Mouse (Mus musculus): Measurements from ENCODE around the gene Sh2b2.
"Not testable (repeated sequence)": the region's sequence is repeated elsewhere in the genome, so short reads cannot be mapped to it uniquely, and the experiment has no call there.

Gene Sh2b2

DNA sequence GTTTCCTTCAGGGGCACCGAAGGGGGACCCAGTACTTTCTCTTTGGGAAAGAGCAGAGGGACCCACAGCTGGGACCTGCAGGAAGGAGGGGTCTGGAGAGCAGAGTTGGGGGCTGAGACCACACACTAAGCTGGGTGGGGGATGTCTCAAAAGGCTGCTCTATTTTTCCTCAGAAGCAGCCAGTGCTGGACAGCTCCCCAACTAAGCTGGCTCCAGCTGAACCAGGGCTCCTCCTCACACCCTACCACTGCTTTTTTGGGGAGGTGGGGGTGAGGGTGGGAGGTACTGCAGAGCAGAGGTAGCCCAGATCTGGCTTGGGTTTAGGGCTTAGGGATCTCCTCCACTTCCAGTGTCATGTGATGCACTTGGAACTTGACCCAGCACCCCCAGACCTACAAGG lies 6.0 kb downstream of the Sh2b2 start:
- no peak for DNase-seq (ENCODE audit: low spot score)

DNA sequence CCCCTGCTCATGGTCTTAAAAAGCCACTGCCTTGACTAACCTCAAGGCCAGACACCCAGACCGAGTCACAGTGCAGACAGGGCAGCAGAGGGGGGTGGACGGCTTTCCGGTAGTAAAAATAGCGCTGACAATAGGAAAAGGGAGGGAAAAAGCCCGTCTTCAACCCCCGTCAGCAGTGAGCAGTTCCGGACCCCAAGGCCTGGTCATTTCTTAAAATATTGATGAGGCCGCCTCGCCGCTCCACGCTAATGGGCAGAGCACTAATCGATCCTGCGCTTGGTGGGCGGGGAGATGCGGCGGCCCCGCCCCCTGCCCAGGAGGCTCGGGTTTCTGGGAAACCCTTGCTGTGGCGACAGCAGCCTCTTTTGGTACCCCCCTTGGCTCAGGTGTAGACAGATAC lies 8.7 kb downstream of the Sh2b2 start:
- DNase-seq (ENCODE audit: low spot score): no peak

DNA sequence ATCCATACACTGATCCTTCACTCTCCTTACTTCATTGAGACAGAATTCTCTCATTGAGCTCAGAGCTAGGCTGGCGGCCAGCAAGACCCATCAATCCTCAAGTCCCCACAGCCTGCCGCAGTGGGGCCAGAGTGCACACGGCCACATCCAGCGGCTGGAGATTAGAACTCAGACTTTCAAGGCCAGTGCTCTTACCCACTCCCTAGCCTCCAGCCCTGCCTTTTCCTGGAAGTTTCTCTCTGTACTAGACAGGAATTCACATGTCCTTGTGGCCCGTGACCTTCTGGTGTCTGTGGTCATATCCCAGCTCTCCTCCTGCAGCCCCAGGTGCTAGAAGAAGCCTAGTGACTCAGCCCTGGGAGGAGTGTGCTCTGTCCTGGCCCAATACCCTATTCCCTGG lies 9.7 kb downstream of the Sh2b2 start:
- DNase-seq (ENCODE audit: low spot score): no peak

DNA sequence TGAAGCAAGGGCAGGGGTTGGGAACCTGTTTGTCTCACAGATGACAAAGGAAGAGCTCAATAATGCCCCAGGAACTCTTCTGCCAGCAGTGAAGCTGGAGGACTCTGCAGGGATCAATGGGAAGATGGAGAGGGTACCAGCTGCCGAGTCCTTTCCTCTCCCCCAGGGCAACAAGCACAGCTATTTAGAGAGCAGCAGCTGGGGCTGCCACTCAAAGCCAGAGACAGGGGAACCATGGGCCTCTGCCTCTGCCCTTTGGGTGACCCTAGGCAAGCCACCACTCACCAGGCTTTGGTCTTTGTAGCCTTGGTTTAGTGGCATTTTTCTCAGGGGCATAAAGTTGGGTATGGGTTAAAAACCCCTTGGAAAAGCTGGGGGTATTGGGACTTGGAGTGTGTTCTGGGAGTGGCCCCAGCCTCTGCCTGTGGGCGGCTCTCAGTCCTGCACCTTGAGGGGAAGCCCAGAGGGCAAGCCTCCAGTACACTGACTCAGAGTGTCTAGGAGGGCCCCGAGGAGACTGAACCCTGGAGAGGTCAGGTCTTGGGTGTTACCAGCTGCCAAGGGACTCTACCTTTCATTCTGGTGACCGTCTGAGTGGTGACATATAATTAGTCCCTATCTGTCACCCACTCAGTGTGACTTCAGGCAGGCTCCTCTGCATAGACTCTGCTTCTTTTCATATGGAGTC lies 15.9 kb downstream of the Sh2b2 start:
- no peak for DNase-seq (ENCODE audit: low spot score)

DNA sequence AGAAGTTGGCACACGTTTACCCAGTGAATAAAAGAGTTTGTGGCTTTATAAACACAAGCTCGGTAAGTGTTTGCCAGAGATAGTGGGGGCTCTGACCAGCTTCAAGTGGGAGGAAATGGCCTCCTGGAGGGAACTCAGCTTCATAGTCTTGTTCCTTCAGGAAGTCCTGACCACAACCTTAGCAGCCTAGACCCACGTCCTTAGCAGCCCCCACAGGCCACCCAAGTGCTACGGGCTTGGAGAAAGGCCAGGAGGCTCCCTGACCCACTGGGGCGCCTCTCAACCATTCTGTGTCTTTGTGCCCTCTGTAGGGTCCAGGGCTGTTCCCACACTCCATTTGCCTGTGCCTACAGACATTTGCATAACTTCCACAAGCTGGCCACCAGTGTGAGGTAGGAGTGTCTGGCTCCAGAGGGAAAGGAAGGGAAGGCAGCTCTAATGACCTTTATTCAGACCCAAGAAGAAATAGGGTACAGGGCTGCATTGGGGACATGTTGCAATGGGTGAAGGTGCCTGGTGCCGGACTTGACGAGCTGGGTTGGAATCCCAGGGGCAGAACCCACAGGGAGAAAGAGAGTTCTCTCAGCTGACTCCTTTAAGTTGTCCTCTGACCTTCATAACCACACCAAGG lies 20.0 kb downstream of the Sh2b2 start:
- no peak for DNase-seq (ENCODE audit: low spot score)

DNA sequence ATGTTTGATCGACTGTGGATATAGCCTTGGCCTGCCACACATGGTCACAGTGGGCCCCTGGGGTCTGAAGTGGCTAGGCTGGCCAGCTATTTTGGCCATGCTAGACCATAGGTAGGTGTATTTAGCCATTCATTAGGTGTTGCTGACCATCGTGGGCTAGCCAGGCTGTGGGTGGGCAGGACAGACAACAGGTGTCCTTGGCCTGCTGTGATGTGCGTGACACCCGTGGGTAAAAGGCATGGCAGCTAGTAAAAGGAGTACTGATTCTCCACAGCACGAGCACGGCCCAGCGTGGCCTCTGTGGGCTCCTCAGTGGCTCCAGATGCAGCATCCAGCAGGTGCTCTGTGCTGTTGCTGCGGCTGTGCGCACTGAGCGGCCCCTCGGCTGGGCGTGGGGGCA lies 27.8 kb downstream of the Sh2b2 start:
- DNase-seq (ENCODE audit: low spot score): no peak

DNA sequence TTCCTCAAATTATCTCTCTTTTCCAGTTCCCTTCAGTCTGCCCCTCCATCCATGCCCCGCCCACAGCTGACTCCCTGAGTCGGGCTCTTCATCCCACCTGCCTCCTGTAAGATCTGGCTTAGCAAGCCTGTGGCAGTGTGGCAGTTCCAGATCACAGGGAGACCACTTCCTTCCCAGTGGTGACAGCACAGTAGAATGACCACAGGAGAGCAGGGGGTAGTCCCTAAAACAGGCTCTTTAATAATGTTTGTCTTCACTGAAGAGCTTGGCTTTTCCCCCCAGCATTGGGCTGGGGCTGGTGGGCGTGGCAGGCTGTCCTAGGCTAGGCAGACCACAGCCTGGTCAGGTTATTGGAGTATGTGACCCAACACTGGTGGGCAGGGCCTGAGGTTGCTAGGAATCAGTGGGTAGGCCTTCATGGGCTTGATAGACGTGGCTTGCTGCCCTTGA lies 28.4 kb downstream of the Sh2b2 start:
- no peak for DNase-seq (ENCODE audit: low spot score)

DNA sequence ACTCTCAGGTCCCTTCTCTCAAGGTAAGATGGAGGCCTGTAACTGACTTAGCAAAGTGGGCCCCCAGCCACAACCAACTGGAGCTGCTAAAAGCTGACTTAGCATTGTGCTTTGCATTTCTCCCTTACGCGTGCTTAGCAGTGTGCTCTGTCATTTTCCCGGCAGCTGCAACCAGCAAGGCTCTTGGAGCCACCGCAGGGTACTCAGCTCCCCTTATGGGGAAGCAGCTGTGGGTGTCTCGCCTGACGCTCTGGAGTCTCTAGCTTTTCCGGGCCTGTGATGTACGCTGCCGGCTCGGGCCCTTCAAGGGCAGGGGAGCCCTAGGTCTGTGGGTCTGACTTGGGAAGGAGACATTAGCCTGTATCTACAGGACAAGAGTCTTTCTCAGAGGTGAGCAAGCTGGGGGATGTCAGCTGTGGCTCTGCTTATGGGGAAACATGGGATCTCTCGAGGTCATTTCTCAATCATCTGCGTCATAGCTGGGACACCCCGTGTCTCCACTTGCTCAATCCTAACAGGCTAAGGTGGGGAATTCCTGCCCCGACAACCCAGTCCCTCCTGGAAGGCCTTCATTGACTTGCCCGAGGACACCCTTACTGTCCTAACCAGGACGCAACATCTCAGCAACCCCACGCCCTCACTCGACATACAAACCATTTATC lies 29.2 kb downstream of the Sh2b2 start:
- DNase-seq (ENCODE audit: low spot score): no peak

DNA sequence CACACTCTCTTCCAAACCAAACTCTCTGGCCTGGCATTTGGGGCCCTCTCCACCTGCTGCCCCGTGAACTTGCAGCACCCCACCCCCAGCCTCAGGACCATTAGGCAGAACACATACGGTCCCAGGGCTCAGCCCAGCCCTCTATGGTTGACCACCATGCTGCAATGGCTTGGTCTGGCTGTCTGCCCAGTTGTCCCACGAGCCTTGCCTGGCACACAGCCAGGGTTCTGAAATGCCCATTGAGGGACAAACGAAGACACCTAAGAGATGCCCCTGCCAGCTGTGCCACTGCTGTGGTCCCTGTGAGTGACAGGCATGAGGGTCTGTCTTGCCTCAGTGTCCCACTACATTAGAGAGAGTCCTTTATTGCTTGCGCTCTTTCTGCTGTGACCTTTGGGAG lies 30.4 kb downstream of the Sh2b2 start:
- DNase-seq (ENCODE audit: low spot score): no peak

DNA sequence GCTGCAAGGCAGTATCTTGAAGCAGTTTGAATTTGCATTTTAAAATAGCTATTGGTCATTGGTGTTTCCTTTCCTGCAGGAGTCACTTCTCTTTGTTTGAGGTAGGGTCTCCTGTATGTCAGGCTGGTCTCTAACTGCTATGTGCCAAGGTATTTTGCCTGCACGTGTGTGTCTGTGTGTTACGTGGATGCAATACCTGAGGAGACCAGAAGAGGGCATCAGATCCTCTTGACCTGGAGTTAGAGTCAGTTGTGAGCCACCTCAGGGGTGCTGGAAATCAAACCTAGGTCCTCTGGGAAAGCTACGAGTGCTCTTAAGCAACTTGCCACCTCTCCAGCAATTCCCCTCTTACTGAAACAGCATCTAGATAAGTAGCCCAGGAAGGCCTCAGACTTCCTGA lies 31.1 kb downstream of the Sh2b2 start:
- DNase-seq (ENCODE audit: low spot score): no peak

DNA sequence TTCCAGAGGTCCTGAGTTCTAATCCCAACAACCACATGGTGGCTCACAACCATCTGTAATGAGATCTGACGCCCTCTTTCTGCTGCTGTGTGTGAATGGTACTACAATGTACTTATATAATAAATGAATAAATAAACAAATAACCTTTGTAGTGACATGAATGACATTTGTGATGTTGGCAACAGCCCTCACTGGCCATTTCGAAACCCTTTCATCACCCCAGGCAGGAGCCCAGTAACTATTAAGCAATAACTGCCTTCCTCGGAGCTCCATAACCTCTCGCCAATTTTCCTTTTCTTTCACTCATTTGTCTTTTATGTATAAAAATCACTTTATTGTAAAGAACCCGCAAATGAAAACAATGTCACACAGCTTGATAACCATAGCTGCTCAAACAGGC lies 32.6 kb downstream of the Sh2b2 start:
- no peak for DNase-seq (ENCODE audit: low spot score)

DNA sequence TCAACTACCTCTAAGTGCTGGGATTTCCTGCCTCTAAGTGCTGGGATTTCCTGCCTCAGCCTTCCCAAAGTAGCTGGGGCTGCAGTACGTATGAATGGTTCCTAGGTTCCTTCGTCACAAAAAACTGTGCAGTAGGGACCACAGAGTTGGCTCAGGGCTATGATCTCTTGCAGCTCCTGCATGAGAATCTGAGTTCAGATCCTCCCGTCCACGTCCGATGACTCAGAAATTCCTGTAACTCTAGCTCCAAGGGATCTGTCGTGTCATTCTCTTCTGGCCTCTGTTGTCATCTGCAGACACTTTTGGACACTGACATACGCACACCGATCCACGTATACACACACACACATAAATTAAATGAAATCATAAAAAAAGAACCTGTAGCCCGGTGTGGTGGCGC lies 33.6 kb downstream of the Sh2b2 start:
- DNase-seq (ENCODE audit: low spot score): no peak

DNA sequence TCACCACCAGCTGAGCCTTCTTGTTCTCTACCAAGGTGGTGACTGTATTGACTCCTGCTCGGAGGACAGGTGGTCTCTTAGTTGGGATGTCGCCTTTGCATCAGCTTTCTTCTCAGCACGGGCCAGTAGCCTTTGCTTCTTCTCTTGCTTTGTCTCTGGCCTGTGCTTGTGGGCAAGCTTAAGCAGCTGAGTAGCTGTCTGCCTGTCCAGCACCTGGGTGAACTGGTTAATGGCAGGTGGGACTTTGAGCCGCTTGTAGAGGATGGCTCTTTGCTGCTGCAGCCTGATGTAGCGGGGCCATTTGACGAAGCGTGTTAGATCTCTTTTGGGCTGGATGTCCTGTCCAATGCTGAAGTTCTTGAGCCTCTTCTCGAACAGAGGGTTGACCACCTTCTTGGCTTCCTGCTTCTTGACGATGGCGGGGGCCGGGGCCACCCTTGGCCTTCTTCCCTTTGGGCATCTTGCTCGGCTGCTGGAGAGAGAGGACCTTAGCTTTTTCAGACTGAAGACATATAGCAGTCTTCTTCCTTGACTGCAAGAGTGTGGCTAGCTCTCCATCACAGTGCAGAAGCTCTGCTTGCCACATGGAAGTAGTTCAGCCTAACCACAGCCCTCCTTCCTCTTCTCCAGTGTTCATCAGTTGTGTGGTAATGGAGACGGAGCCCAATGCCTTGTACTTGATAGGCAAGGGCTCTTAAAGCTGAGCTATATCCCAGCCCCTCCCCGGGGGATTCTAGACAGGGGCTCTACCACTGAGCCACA lies 34.8 kb downstream of the Sh2b2 start:
- DNase-seq (ENCODE audit: low spot score): not testable (repeated sequence)

DNA sequence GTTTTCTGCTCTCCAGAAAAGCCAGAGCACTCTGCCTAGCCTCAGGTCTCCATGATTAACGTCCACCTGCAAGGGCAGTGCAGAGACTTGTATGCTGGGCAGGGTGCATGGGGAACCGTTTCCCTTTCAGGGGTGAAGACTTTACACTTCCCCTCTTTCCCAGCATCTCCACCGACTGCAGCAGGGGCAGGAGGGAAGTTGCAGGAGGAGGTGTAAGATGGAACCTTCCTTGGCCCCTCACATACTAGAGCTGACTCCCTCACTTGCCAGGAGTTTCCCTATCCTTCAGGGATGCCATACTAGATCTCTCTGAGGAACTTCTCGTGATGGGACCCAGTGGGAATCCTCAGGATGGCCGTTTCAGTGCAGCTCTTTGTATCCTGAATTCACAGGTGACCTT lies 35.8 kb downstream of the Sh2b2 start:
- DNase-seq (ENCODE audit: low spot score): no peak

DNA sequence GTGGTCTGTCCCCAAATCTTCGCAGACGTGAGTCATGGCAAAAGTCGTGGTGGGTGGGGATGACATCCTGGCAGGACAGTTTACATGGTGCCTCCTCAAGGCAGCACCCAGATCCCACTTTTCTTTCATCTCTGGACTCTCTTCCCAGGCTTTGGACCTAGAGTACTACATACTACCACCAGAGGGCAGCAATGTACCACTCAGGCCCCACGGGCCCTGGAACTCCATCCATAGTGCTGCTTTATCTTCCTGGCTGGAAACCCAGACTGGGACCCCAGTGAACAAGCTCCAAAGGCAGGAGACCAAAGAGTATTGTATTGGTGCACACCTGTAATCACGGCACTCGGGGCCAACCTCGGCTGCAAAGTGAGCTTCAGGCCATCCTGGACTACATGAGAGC lies 44.5 kb downstream of the Sh2b2 start:
- DNase-seq (ENCODE audit: low spot score): peak; percentile 23

DNA sequence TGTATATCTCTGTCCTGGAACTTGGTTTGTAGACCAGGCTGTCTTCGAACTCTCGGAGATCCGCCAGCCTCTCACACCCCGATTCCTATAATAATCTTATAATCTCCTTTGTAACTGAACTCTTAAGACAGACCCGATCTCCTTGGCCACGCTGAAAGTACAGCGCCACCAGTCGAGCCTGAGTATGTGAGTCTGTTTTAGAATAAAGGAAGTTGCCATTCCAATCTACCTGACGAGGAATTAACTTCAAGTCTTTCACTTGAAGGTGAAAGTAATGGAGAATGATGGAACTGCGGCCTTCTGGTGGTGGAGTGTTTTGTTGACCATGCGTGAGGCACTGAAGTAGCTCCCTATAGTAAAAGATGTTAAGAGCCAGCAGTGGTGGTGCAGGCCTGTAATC lies 46.8 kb downstream of the Sh2b2 start:
- peak; percentile 15 for DNase-seq (ENCODE audit: low spot score)

DNA sequence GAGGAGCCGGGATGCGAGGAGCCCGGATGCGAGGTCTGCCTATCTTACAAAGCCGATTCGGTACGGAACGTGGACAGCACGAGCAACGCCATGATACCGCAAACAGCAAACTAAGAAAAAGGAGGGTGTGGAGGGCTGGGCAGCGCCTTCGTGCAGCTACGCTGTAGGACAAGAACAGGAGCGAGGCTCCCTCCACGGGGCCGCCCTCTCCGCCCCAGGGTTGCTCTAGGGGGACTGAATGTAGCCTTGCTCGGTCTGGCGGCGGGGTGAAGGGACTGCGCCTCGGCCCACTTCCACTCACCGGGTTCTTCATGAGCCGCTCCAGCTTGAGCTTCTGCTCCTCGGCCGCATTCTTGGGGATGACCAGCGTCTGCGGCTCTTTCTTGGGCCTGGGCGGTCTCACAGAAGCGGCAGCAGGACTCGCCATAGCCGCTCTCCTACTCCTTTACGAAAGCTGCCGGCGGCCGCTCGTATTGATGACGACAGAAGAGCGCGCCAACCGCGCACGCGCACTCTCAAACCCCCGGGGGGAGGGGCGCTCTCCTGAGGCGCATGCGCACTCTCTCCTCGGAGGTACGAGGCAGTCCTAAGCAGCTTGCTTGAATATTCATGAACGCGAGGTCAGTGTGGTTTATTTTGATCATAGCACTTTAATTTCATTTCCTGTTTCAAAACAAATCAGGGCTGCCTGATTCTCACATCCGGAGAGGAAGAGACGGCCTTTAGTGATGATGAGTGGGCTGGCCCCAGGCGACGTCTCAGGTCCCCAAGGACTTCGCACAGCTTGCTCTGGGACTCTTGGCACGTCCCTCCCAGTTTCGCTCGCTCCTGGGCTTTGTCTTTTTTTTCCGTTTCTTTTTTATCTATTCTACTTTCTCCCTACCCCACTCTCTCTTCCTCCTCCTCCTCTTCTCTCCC lies 47.6 kb downstream of the Sh2b2 start, which contains the start of gene Prkrip1:
TSS of gene Prkrip1 (minus strand) at position 490 of the 918 bp plus-strand sequence.
- DNase-seq (ENCODE audit: low spot score): peak; percentile 92

DNA sequence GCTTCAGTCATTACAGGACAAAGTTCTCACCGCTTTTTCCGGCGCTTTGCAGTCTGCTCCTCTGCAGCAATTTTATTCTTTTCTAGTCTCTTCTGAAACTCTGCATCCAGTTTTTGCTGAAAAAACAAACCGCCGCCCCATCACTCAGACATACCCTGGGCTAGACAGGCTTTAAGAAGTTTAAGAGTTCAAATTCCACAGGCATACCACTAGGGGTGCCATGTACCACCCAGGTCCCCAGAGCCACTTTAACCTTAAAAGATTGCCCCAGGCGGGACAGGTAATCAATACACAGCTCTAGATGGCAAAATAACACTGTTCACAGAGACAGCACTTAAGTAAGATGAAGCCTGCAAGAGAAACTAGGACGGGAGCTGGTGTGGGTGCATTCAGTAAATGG lies 54.5 kb downstream of the Sh2b2 start:
- DNase-seq (ENCODE audit: low spot score): no peak

DNA sequence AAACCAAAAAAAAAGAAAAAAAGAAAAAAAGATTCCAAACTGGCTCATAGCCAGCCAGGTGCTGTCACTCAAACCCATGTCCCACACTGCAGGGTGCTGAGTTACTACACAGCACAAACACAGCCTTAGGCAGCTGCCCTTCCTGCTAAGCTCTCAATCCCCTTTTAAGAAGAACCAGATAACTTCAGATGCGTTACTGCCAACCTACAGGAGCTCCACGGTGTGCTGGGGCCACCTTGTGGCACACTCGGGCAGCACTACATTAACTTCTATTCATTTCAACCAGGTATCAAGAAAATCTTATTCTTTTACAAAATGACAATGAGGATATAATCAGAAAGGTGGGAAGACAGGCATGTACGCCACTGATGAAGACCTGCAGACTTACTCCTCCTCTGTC lies 59.6 kb downstream of the Sh2b2 start:
- peak; percentile 34 for DNase-seq (ENCODE audit: low spot score)

DNA sequence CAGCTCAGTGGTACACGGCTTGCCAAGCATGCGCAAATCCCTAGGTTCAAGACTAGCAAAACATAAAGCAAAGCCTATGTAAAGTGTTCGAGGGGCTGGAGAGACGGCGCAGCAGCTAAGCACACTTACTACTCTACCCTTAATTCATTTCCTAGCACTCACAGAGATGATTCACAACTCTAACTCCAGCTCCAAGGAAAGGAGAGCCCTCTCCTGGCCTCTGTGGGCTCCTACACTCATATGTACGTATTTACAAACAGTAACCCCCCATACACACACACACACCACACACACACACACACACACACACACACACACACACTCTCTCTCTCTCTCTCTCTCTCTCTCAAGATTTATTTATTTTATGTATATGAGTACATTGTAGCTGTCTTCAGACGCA lies 62.6 kb downstream of the Sh2b2 start:
- DNase-seq (ENCODE audit: low spot score): no peak

DNA sequence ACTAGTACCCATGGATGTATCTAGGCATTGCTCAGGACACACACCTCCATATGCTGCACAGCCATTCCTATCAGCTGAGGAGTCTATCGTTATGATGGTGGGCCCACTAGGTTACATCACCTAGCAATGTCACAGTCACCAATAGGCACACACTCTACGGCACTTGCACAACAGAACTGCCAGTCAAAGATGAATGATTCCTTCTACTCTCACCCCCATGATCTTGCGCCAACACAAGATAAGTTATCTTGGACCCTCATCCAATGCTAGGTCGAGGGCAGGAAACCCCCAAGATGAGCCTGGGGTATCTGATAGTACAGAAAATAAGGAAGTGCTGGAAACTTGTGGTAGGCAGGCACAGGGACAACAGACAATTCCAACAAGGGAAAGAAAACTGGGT lies 63.5 kb downstream of the Sh2b2 start:
- DNase-seq (ENCODE audit: low spot score): no peak

DNA sequence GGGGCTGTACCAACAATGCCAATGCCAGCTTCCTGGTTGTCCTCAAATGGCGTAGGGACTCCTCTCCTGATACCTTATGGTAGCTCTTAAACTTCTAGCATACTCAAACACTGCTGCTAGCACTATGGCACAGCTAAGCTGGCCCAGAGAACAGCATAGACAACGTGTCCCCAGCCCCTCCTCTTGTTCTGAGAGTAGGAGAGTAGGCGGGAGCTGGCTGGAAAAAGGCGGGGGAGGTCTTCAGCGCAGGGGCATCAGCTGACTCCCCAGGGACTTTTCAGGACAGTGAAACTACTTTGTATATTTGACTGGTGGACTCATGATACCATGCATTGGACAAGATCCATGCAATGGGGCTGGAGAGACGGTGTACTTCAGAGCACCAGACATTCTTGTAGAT lies 64.3 kb downstream of the Sh2b2 start:
- no peak for DNase-seq (ENCODE audit: low spot score)

Measured in ovary, postnatal 36 days (tissue).